Mouse (Mus musculus): ENCODE measurements at regions not wholly inside any gene's neighbourhood (a gene's known extent, or its start where the extent isn't known, plus 50 kb on each side); places are given as distances from the start of the nearest gene placed in this dataset.

- no peak for DNase-seq (ENCODE audit: low spot score in 2 of 2)
These were observed 110.8 kb upstream of the Syt6 start for GRCm38 (mm10) chr3:103464181-103464580.

GRCm38 (mm10) chr3:103464729-103465128 lies 110.3 kb upstream of the Syt6 start:
- no peak for DNase-seq (ENCODE audit: low spot score in 2 of 2)

- no peak for DNase-seq (ENCODE audit: low spot score in 2 of 2)
These were observed 109.8 kb upstream of the Syt6 start for GRCm38 (mm10) chr3:103465132-103465690.

GRCm38 (mm10) chr3:103465948-103466347 lies 109.1 kb upstream of the Syt6 start:
- DNase-seq (ENCODE audit: low spot score in 2 of 2), result no peak

GRCm38 (mm10) chr3:103470586-103471400 lies 104.2 kb upstream of the Syt6 start:
- DNase-seq (ENCODE audit: low spot score in 2 of 2), result no peak

- DNase-seq (ENCODE audit: low spot score in 2 of 2), result no peak
These were observed 102.4 kb upstream of the Syt6 start for GRCm38 (mm10) chr3:103472598-103472997.

GRCm38 (mm10) chr3:103473336-103473735 lies 101.7 kb upstream of the Syt6 start:
- DNase-seq (ENCODE audit: low spot score in 2 of 2), result no peak

- DNase-seq (ENCODE audit: low spot score in 2 of 2), result no peak
These were observed 95.0 kb upstream of the Syt6 start for GRCm38 (mm10) chr3:103479845-103480543.

- no peak for DNase-seq (ENCODE audit: low spot score in 2 of 2)
These were observed 94.4 kb upstream of the Syt6 start for GRCm38 (mm10) chr3:103480676-103481075.

GRCm38 (mm10) chr3:103483316-103483715 lies 91.7 kb upstream of the Syt6 start:
- DNase-seq (ENCODE audit: low spot score in 2 of 2), result no peak

- no peak for DNase-seq (ENCODE audit: low spot score in 2 of 2)
These were observed 91.3 kb upstream of the Syt6 start for GRCm38 (mm10) chr3:103483762-103484161.

- no peak for DNase-seq (ENCODE audit: low spot score in 2 of 2)
These were observed 85.2 kb upstream of the Syt6 start for GRCm38 (mm10) chr3:103489786-103490185.

GRCm38 (mm10) chr3:103490966-103491365 lies 84.1 kb upstream of the Syt6 start:
- DNase-seq (ENCODE audit: low spot score in 2 of 2), result no peak

GRCm38 (mm10) chr3:103492211-103492610 lies 82.8 kb upstream of the Syt6 start:
- no peak for DNase-seq (ENCODE audit: low spot score in 2 of 2)

GRCm38 (mm10) chr3:103493623-103494022 lies 81.4 kb upstream of the Syt6 start:
- DNase-seq (ENCODE audit: low spot score in 2 of 2), result no peak

- DNase-seq (ENCODE audit: low spot score in 2 of 2), result no peak
These were observed 81.0 kb upstream of the Syt6 start for GRCm38 (mm10) chr3:103494043-103494442.

- no peak for DNase-seq (ENCODE audit: low spot score in 2 of 2)
These were observed 78.9 kb upstream of the Syt6 start for GRCm38 (mm10) chr3:103496083-103496482.

- no peak for DNase-seq (ENCODE audit: low spot score in 2 of 2)
These were observed 78.3 kb upstream of the Syt6 start for GRCm38 (mm10) chr3:103496683-103497082.

- no peak for DNase-seq (ENCODE audit: low spot score in 2 of 2)
These were observed 77.3 kb upstream of the Syt6 start for GRCm38 (mm10) chr3:103497696-103498095.

GRCm38 (mm10) chr3:103498458-103498857 lies 76.6 kb upstream of the Syt6 start:
- no peak for DNase-seq (ENCODE audit: low spot score in 2 of 2)

- DNase-seq (ENCODE audit: low spot score in 2 of 2), result no peak
These were observed 75.2 kb upstream of the Syt6 start for GRCm38 (mm10) chr3:103499801-103500200.

GRCm38 (mm10) chr3:103500366-103500765 lies 74.7 kb upstream of the Syt6 start:
- no peak for DNase-seq (ENCODE audit: low spot score in 2 of 2)

- no peak for DNase-seq (ENCODE audit: low spot score in 2 of 2)
These were observed 70.9 kb upstream of the Syt6 start for GRCm38 (mm10) chr3:103504160-103504559.

All from spleen, postnatal 4 days (tissue).